In the genomic region with DNA sequence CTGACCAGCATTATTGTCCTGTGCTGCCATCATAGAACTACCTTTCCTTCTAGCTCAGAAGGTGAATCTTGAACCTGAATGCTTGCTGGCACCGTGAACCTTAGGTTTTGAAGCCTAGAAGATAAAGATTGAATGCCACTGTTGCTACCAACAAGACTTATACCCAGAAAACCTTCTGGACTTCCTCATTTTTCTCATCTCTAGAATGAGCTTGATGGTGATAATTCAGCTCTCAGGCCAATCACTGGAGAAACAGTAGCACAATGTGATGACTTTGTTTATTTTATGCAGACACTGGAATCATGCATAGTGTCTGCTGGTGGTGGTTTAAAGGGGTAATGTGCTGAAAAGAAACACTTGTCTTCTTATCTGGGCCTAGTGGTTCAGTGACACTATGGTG, we compare ENCODE assay signal across 28 mouse cellular contexts.
"Had no signal": no experiment of that assay in that cellular context is flagged by ENCODE, and none has a peak within 500 bp of the region (broad histone marks: within the 10 kb centered on the region; RNA-seq: fewer than 3 reads in every experiment).

No protein-coding gene starts in this region.

- H3K4me3 ChIP-seq: left cerebral cortex, adult 2 months; limb, embryonic 10.5 days; limb, embryonic 12.5 days; limb, embryonic 13.5 days; limb, embryonic 15.5 days; liver, embryonic 12.5 days; liver, embryonic 13.5 days; liver, embryonic 15.5 days; lung, embryonic 15.5 days; megakaryocyte, embryonic 14.5 days; midbrain, embryonic 10.5 days; midbrain, embryonic 12.5 days; midbrain, embryonic 13.5 days; midbrain, embryonic 15.5 days; myocyte had no signal

- H3K9ac ChIP-seq: limb, embryonic 12.5 days; limb, embryonic 13.5 days; limb, embryonic 15.5 days; liver, embryonic 12.5 days; liver, embryonic 13.5 days; liver, embryonic 14.5 days; liver, embryonic 15.5 days; liver, postnatal 0 days; lung, embryonic 14.5 days; lung, embryonic 15.5 days; midbrain, embryonic 12.5 days; midbrain, embryonic 13.5 days; midbrain, embryonic 15.5 days had no signal

- H3K36me3 ChIP-seq: limb, embryonic 10.5 days; limb, embryonic 12.5 days; limb, embryonic 13.5 days; limb, embryonic 15.5 days; liver, embryonic 12.5 days; liver, embryonic 13.5 days; liver, embryonic 15.5 days; lung, embryonic 15.5 days; midbrain, embryonic 10.5 days; midbrain, embryonic 12.5 days; midbrain, embryonic 13.5 days; midbrain, embryonic 15.5 days had no signal

- H3K27me3 ChIP-seq: limb, embryonic 12.5 days; limb, embryonic 15.5 days; lung, embryonic 15.5 days; midbrain, embryonic 12.5 days had no signal

- H3K27ac ChIP-seq: left cerebral cortex, adult 2 months; limb, embryonic 10.5 days; limb, embryonic 12.5 days; limb, embryonic 13.5 days; limb, embryonic 15.5 days; liver, embryonic 12.5 days; liver, embryonic 13.5 days; liver, embryonic 14.5 days; liver, embryonic 15.5 days; lung, embryonic 15.5 days; macrophage; midbrain, embryonic 10.5 days; midbrain, embryonic 12.5 days; midbrain, embryonic 13.5 days; midbrain, embryonic 15.5 days had no signal

- DNase-seq: left cerebral cortex, postnatal 4 days; liver; liver, embryonic 13.5 days; liver, postnatal 0 days; lung, adult 18-20 months; lung, adult 2 months; lung, embryonic 14.5 days; lung, postnatal 10 days; lung, postnatal 14 days; lung, postnatal 36 days; lung, postnatal 4 days; midbrain, embryonic 14.5 days had no signal

- H3K9me3 ChIP-seq: limb, embryonic 10.5 days; limb, embryonic 12.5 days; limb, embryonic 13.5 days; limb, embryonic 15.5 days; liver, embryonic 12.5 days; liver, embryonic 13.5 days; liver, embryonic 15.5 days; lung, embryonic 15.5 days; midbrain, embryonic 10.5 days; midbrain, embryonic 12.5 days; midbrain, embryonic 13.5 days; midbrain, embryonic 15.5 days had no signal

- H3K4me1 ChIP-seq: limb, embryonic 10.5 days; limb, embryonic 12.5 days; limb, embryonic 15.5 days; liver, embryonic 12.5 days; liver, embryonic 13.5 days; liver, embryonic 15.5 days; lung, embryonic 15.5 days; midbrain, embryonic 10.5 days; midbrain, embryonic 12.5 days; midbrain, embryonic 13.5 days; midbrain, embryonic 15.5 days had no signal
